Mouse (Mus musculus) C2C12 (cell line): ENCODE measurements around the gene Hsd17b14. TPM values are rescaled to one million over a fixed set of nuclear protein-coding genes. Genes with fewer than 3 reads are reported as not detected.

Experiments used
- H3K27me3 ChIP-seq: one replicate; pipeline ENCODE4 v1.6.1; 2011; ENCODE audit not compliant: control insufficient read depth, insufficient read depth, insufficient read length
- H3K36me3 ChIP-seq: one replicate; pipeline ENCODE4 v1.6.1; 2011; ENCODE audit not compliant: control insufficient read depth, insufficient read depth
- H3K4me3 ChIP-seq: one replicate; pipeline ENCODE4 v1.5.1; 2011; ENCODE audit warnings: mild to moderate bottlenecking, control low read depth; ENCODE audit not compliant: poor library complexity, insufficient read depth, severe bottlenecking
- H3K79me2 ChIP-seq: one replicate; pipeline ENCODE4 v1.6.1; 2011; ENCODE audit not compliant: control insufficient read depth, insufficient read depth
- H3K79me3 ChIP-seq: one replicate; pipeline ENCODE4 v1.6.1; 2011; ENCODE audit warnings: low read depth, control low read depth
- H3ac ChIP-seq: one replicate; pipeline ENCODE3; 2011; ENCODE audit warnings: low read depth; ENCODE audit not compliant: control insufficient read depth, insufficient read length
- CEBPB ChIP-seq: IDR thresholded peaks from one replicate; pipeline ENCODE4 v1.6.1; 2011; ENCODE audit warnings: low read depth, mild to moderate bottlenecking, control low read depth, moderate library complexity
- CTCF ChIP-seq: IDR thresholded peaks from one replicate; pipeline ENCODE4 v1.5.1; 2011; ENCODE audit not compliant: control insufficient read depth, insufficient read depth, insufficient read length
- FOSL1 ChIP-seq: IDR thresholded peaks from one replicate; pipeline ENCODE4 v1.8.0; 2011; ENCODE audit warnings: mild to moderate bottlenecking, low read length; ENCODE audit not compliant: poor library complexity, insufficient read depth, severe bottlenecking
- MAX ChIP-seq: IDR thresholded peaks from one replicate; pipeline ENCODE4 v1.6.1; 2011; ENCODE audit warnings: mild to moderate bottlenecking, control low read depth
- MYOD1 ChIP-seq: IDR thresholded peaks from one replicate; pipeline ENCODE4 v1.6.1; 2011; ENCODE audit warnings: low read depth; ENCODE audit not compliant: control insufficient read depth, insufficient read length
- MYOG ChIP-seq: IDR thresholded peaks from one replicate; pipeline ENCODE4 v1.6.1; 2011; ENCODE audit not compliant: control insufficient read depth, insufficient read length; ENCODE audit errors: extremely low read depth
- USF1 ChIP-seq: IDR thresholded peaks from one replicate; pipeline ENCODE4 v1.6.1; 2011; ENCODE audit warnings: low read depth, mild to moderate bottlenecking, control low read depth, moderate library complexity
- polyA plus RNA-seq: library from polyadenylated mRNA; unstranded; fragments of >200 nt; fragmentation: generic; extraction: Trizol; gene quantifications from one replicate; pipeline ENCODE4 v1.2.1, GENCODE M21; 2012; ENCODE audit warnings: missing spikeins

Gene Hsd17b14
- polyA plus RNA-seq, 1 experiment = 1.7 TPM

DNA sequence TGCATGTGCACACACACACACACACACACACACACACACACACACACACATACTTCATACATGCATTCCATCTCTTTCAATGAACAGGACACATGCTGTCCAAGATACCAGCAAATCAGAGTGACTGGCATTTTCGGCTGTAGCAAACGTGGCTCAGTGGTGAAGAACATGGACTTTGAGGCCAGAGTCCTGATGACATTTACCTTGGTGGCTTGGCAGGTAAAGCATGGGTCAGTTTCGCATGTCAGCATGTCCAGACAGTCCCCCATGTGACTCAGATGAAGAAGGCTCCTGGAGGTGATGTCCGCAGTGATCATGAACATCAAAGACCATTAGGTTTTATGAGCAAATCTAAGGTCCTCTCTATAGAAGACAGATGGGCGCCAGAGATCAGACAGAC lies 42.3 kb downstream of the Hsd17b14 start:
- H3K27me3 ChIP-seq = no peaks in the 10 kb centered on the region
- no peaks in the 10 kb centered on the region for H3K79me2 ChIP-seq
- H3ac ChIP-seq = no peak overlapping the region
- no peaks in the 10 kb centered on the region for H3K36me3 ChIP-seq
- H3K4me3 ChIP-seq = no peak overlapping the region
- TF ChIP-seq MYOD1 (no peak), CEBPB (no peak), CTCF (no peak), MYOG (no peak), USF1 (no peak), FOSL1 (no peak), MAX (no peak)
- H3K79me3 ChIP-seq = no peaks in the 10 kb centered on the region

- Histone ChIP-seq H3K36me3 (no peaks in the 10 kb centered on the region), H3K79me2 (no peaks in the 10 kb centered on the region), H3K27me3 (no peaks in the 10 kb centered on the region), H3ac (no peak overlapping the region), H3K4me3 (no peak overlapping the region), H3K79me3 (no peaks in the 10 kb centered on the region)
- TF ChIP-seq CEBPB (no peak), MYOD1 (no peak), FOSL1 (no peak), CTCF (no peak), MYOG (no peak), USF1 (no peak), MAX (no peak)
Measured at GRCm38 (mm10) chr7:45597527-45597926, 42.8 kb downstream of the Hsd17b14 start.

GRCm38 (mm10) chr7:45598960-45599879 lies 44.5 kb downstream of the Hsd17b14 start:
- H3K27me3 ChIP-seq = no peaks in the 10 kb centered on the region
- H3ac ChIP-seq = no peak overlapping the region
- no peaks in the 10 kb centered on the region for H3K79me2 ChIP-seq
- H3K36me3 ChIP-seq = no peaks in the 10 kb centered on the region
- TF ChIP-seq MAX (no peak), FOSL1 (no peak), MYOG (no peak), MYOD1 (no peak), CTCF (no peak), CEBPB (no peak), USF1 (no peak)
- H3K79me3 ChIP-seq = no peaks in the 10 kb centered on the region
- no peak overlapping the region for H3K4me3 ChIP-seq

DNA sequence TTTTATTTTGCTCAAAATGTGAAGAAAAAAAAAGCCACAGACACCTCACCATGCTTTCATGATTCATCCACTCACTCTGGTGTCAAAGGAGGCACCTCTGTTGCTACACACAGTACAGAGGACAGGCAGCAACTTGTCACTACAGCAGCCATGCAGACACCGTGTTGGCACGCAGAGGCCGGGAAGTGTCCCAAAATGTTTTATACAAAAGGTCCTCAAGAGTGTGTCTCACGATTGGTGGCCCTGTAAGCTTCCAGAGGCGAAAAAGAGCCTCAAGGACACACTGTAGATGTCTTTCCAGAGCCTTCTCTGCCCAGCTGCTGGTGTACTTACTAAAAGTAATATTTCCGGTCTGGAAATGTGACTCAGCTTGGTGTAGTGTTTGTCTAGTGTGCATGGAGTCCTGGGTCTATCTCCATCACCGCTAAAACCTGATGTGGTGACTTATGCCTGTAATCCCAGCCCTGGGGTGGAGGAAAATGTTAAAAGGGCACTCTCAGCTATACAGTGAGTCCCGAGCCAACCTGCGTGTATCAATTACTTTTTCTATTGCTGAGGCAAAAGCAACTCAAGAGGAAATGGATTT lies 51.1 kb downstream of the Hsd17b14 start:
- no peaks in the 10 kb centered on the region for H3K27me3 ChIP-seq
- no peaks in the 10 kb centered on the region for H3K79me2 ChIP-seq
- TF ChIP-seq CEBPB (no peak), CTCF (no peak), FOSL1 (no peak)
- no peak overlapping the region for H3K4me3 ChIP-seq
- no peaks in the 10 kb centered on the region for H3K36me3 ChIP-seq
- no peak overlapping the region for H3ac ChIP-seq
- no peaks in the 10 kb centered on the region for H3K79me3 ChIP-seq

DNA sequence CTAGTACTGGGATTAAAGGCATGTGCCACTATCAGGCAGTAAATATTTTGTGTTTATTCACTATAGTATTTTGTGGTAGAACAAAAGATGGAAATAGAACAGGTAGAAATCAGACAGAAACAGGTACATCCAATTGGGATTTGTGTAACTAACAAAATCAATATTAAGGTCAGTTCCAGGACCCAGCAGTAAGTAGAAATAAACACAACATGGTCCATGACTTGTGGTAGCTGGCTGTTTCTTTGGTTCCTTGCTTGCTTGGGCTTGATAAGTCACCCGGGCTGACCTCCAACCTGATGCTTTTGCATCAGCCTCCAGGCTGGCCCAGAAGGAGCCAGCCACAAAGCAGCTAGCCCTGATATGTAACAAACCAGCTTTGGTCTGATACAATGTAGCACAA lies 54.8 kb downstream of the Hsd17b14 start:
- Histone ChIP-seq H3ac (no peak overlapping the region), H3K79me2 (no peaks in the 10 kb centered on the region), H3K4me3 (no peak overlapping the region), H3K79me3 (no peaks in the 10 kb centered on the region), H3K27me3 (no peaks in the 10 kb centered on the region), H3K36me3 (no peaks in the 10 kb centered on the region)
- no peak for TF ChIP-seq MYOD1
- TF ChIP-seq FOSL1 = no peak
- TF ChIP-seq CTCF = no peak
- no peak for TF ChIP-seq USF1
- no peak for TF ChIP-seq MAX

DNA sequence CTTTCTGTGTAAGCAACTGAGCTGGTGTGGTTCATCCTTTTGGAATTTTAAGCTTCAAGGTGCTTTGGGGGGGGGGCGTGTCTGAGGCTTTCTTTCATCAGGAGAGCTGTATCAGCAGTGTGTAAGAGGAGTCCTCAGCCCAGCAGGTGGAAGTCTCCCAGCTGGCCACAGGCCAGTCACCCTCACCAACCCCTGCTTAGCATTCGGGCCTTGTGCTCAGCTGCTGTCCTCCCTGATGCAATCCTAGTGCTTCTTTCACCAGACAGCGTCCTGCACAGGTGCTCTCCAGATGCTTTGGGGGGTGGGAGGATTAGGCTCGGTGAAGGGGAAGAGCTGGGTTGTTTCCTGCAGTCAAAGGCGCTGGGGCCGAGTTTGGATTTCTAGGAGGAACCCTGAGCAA lies 61.6 kb downstream of the Hsd17b14 start:
- Histone ChIP-seq H3K36me3 (no peaks in the 10 kb centered on the region), H3K27me3 (no peaks in the 10 kb centered on the region), H3K79me2 (no peaks in the 10 kb centered on the region), H3ac (no peak overlapping the region), H3K79me3 (no peaks in the 10 kb centered on the region), H3K4me3 (no peak overlapping the region)
- no peak for TF ChIP-seq FOSL1
- TF ChIP-seq MYOG = no peak
- no peak for TF ChIP-seq MAX
- no peak for TF ChIP-seq USF1
- no peak for TF ChIP-seq MYOD1
- no peak for TF ChIP-seq CTCF
- TF ChIP-seq CEBPB = no peak
